In the genomic region with DNA sequence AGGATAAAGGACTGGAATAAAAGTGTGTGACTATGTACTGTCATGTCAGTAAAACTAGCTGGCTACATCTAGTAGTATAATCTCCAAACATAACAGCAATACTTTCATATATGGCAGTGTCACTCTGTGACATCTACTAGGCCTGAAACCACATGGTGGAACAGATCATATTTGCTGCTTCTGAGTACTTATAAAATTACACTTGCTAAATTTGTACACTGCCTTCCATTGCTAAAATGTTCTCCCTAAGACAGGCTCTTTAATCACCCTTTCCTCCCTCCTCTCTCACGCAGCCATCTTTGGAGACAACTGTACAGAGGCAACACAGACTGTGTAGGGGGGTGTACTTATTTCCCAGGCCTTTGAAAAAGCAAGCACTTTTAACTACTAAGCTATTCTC, we compare ENCODE assay signal across 17 mouse cellular contexts. TPM values are rescaled to one million over a fixed set of nuclear protein-coding genes. Genes with fewer than 3 reads are reported as not detected.
DNase-seq lines count a peak whose midpoint lies in the region; ATAC-seq and TF ChIP-seq lines count a peak whose summit lies in the region.
"Had no signal": no experiment of that assay in that cellular context is flagged by ENCODE, and none has a peak within 500 bp of the region (broad histone marks: within the 10 kb centered on the region; RNA-seq: fewer than 3 reads in every experiment).

No protein-coding gene starts in this region.

- H3K79me2 ChIP-seq in CH12.LX (replicated peaks; ENCODE audit: control insufficient read depth, extremely low read depth, insufficient read depth, poor library complexity, severe bottlenecking), result peaks cover 81% of the 10 kb centered on the region

- no peak for DNase-seq in heart, adult 8-10 months (ENCODE audit: low spot score)
- no peak for DNase-seq in kidney, postnatal 36 days
- DNase-seq in CH12.LX (ENCODE audit: extremely low read depth), result no peak
- DNase-seq in induced T-regulatory cell, adult 2 months (ENCODE audit: low read depth), result peak; percentile 34
- DNase-seq in kidney, postnatal 14 days, result no peak
- DNase-seq: cerebellum, adult 8-10 months; left cerebral cortex, postnatal 4 days; lung, adult 18-20 months; lung, postnatal 36 days; right cerebral cortex, postnatal 25 days had no signal

- H3K27me3 ChIP-seq in heart, embryonic 12.5 days (replicated peaks), result no peaks in the 10 kb centered on the region
- H3K27me3 ChIP-seq in kidney, embryonic 15.5 days, result no peaks in the 10 kb centered on the region
- H3K27me3 ChIP-seq in CH12.LX (replicated peaks), result no peaks in the 10 kb centered on the region
- H3K27me3 ChIP-seq: hindbrain, embryonic 15.5 days; neural tube, embryonic 12.5 days had no signal

- TF ChIP-seq CTCF in CH12.LX (conservative IDR thresholded peaks at IDR 0.05 in 1 of 2, IDR thresholded peaks at IDR 0.05 in 1 of 2; ENCODE audit: low read depth in 2 of 2, low read length in 2 of 2), result no peak

- no peak for TF ChIP-seq EP300 in CH12.LX (IDR thresholded peaks at IDR 0.05; ENCODE audit: low read length)

- H3K9me3 ChIP-seq in heart, embryonic 12.5 days (replicated peaks), result no peaks in the 10 kb centered on the region
- H3K9me3 ChIP-seq in kidney, embryonic 15.5 days (replicated peaks), result no peaks in the 10 kb centered on the region
- no peaks in the 10 kb centered on the region for H3K9me3 ChIP-seq in CH12.LX (replicated peaks; ENCODE audit: low read length)
- H3K9me3 ChIP-seq: hindbrain, embryonic 15.5 days; neural tube, embryonic 12.5 days had no signal

- in situ Hi-C loops in CH12.LX (cut with MboI; ENCODE audit: low pct_ligation_motif_present, low pct_unique_long_range_greater_than_20kb, low sequenced_read_pairs), result loop anchor here (25.0 kb wide), 1 partner anchor 642 kb away; no protein-coding TSS in a partner anchor

- TF ChIP-seq RAD21 in CH12.LX (IDR thresholded peaks at IDR 0.05; ENCODE audit: low read depth, low read length), result no peak

- 0 out of 2 replicates have a peak, but pooled peaks have one; percentile 2 for TF ChIP-seq POLR2A in CH12.LX (IDR thresholded peaks at IDR 0.05; ENCODE audit: low read depth, low read length)

- no peak for ATAC-seq in heart, embryonic 12.5 days (ENCODE audit: insufficient number of reproducible peaks, low FRiP score)
- no peak for ATAC-seq in kidney, embryonic 15.5 days (replicated peaks; ENCODE audit: low FRiP score)
- ATAC-seq: CD4-positive, CD25-positive, alpha-beta regulatory T cell, adult 4 months; forebrain, embryonic 16.5 days had no signal

- H3K4me3 ChIP-seq in heart, embryonic 12.5 days, result no peak overlapping the region
- H3K4me3 ChIP-seq in kidney, embryonic 15.5 days (replicated peaks), result no peak overlapping the region
- H3K4me3 ChIP-seq in CH12.LX (replicated peaks in 1 of 3; ENCODE audit: low read depth in 2 of 3, low read length in 2 of 3, poor library complexity in 1 of 3), result no peak overlapping the region
- H3K4me3 ChIP-seq: hindbrain, embryonic 15.5 days; layer of hippocampus, adult 2 months; neural tube, embryonic 12.5 days had no signal

- H3K9ac ChIP-seq in heart, embryonic 12.5 days, result no peak overlapping the region
- no peak overlapping the region for H3K9ac ChIP-seq in kidney, embryonic 15.5 days
- peak overlapping the region; percentile 100; the same call in 1 of the 2 replicates for H3K9ac ChIP-seq in CH12.LX (ENCODE audit: insufficient read depth, low read depth)
- H3K9ac ChIP-seq: hindbrain, embryonic 15.5 days; neural tube, embryonic 12.5 days had no signal

- dilution Hi-C loops in CH12.LX (cut with MboI; ENCODE audit: extremely low pct_ligation_motif_present, extremely low pct_unique_long_range_greater_than_20kb, low sequenced_read_pairs), result no loop called here

- H3K36me3 ChIP-seq in heart, embryonic 12.5 days, result peaks cover 15% of the 10 kb centered on the region
- H3K36me3 ChIP-seq in kidney, embryonic 15.5 days, result peaks cover 23% of the 10 kb centered on the region
- peaks cover 20 to 30% of the 10 kb centered on the region in 2 experiments for H3K36me3 ChIP-seq in CH12.LX (replicated peaks in 1 of 2; ENCODE audit: control insufficient read depth in 1 of 2, insufficient read depth in 1 of 2, low read length in 1 of 2)

- WGBS in heart, embryonic 12.5 days, result 52% methylated on average over 1 of the region's 1 CpGs
- 36% methylated on average over 1 of the region's 1 CpGs for WGBS in kidney, embryonic 15.5 days

- peaks cover 53% of the 10 kb centered on the region for H3K4me1 ChIP-seq in heart, embryonic 12.5 days (replicated peaks)
- peaks cover 49% of the 10 kb centered on the region for H3K4me1 ChIP-seq in kidney, embryonic 15.5 days
- H3K4me1 ChIP-seq in CH12.LX (ENCODE audit: control insufficient read depth in 1 of 2, insufficient read depth in 2 of 2), result peaks cover 5 to 59% of the 10 kb centered on the region in 2 experiments

- no peak overlapping the region for H3K4me2 ChIP-seq in heart, embryonic 12.5 days
- no peak overlapping the region for H3K4me2 ChIP-seq in kidney, embryonic 15.5 days
- H3K4me2 ChIP-seq in CH12.LX (ENCODE audit: insufficient read depth, low read depth, poor library complexity, severe bottlenecking), result peak overlapping the region; percentile 74; the same call in 1 of the 2 replicates

- peak overlapping the region; percentile 33; the same call in 1 of the 2 replicates for H3K27ac ChIP-seq in heart, embryonic 12.5 days (ENCODE audit: poor library complexity, severe bottlenecking)
- H3K27ac ChIP-seq in kidney, embryonic 15.5 days, result 0 out of 2 replicates have a peak overlapping the region, but pooled peaks have one; percentile 97
- H3K27ac ChIP-seq in CH12.LX (ENCODE audit: insufficient read depth, low read depth), result peak overlapping the region; percentile 93
- H3K27ac ChIP-seq: neural tube, embryonic 12.5 days had no signal

TF ChIP-seq in CH12.LX, 34 proteins besides CTCF, POLR2A, EP300 and RAD21:
- TF ChIP-seq MXI1 (IDR thresholded peaks at IDR 0.05; ENCODE audit: low read depth, low read length) (0 out of 2 replicates have a peak, but pooled peaks have one; percentile 2), ETS1 (conservative IDR thresholded peaks at IDR 0.05; ENCODE audit: low read depth, low read length) (no peak)
TF ChIP-seq in CH12.LX: peak in this region for 1.

RNA-seq across cellular contexts. Expression of a gene that starts 13.8 kb away (rescaled TPM):
- polyA plus RNA-seq in heart, embryonic 12.5 days (2016; fragmentation: Nextera tagmentation; extraction: Ambion mirVana), result 69.2 and 73.6 TPM in 2 replicates
- 10 to 100 TPM; 42.1 to 47.6 (median 44.7) TPM for total RNA-seq in heart, adult 8-10 months (2022)
- polyA plus RNA-seq in kidney, embryonic 15.5 days (2015; fragmentation: Nextera tagmentation; extraction: Ambion mirVana), result 87.5 and 91.5 TPM in 2 replicates
- total RNA-seq in CH12.LX (2012; rRNA removed) (21.2 and 21.3 TPM in 2 replicates), CH12.LX (2014; rRNA removed) (7.2 and 10.2 TPM in 2 replicates)
- polyA plus RNA-seq in CH12.LX (2012; ENCODE audit: insufficient read length, low read depth), result 24.6 and 29.7 TPM in 2 replicates

Comparison
In these comparisons a context has a peak if more than half of its experiments do, and no peak if none do; other contexts are left out.
1. H3K27ac ChIP-seq: peak in every context shown above with its lines; median percentile 97 in kidney, embryonic 15.5 days; 93 in CH12.LX; 33 in heart, embryonic 12.5 days.